Mouse (Mus musculus): ENCODE measurements at regions not wholly inside any gene's neighbourhood (a gene's known extent, or its start where the extent isn't known, plus 50 kb on each side); places are given as distances from the start of the nearest gene placed in this dataset.

DNA sequence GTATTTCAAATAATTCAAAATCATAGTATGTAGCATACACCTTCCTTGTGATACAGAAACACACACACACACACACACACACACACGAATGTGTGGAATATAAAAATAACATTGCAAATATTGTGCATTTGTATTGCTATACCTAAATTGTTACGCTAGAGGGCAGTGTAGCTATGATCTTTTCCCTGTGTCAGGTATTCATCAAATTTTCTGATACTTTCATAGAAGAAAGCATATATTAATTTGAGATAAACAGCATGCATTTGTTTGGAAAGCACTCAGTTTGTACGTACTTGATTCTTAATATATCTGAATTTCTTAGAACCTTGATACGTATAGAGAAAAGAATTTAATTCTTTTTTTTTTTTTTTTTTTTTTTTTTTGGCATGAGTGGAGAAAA lies 1700.9 kb upstream of the Sel1l start:
- H3K27me3 ChIP-seq (replicated peaks), result no peaks in the 10 kb centered on the region
- H3K36me3 ChIP-seq (replicated peaks), result no peaks in the 10 kb centered on the region
- no peaks in the 10 kb centered on the region for H3K4me1 ChIP-seq
- no peak overlapping the region for H3K27ac ChIP-seq
- no peak overlapping the region for H3K9ac ChIP-seq
- ATAC-seq (replicated peaks), result no peak
- WGBS, result 30% methylated on average over 4 of the region's 4 CpGs
- H3K9me3 ChIP-seq, result no peaks in the 10 kb centered on the region
- H3K4me3 ChIP-seq, result no peak overlapping the region
- no peak overlapping the region for H3K4me2 ChIP-seq

GRCm38 (mm10) chr12:93523465-93523864 lies 1674.5 kb upstream of the Sel1l start:
- H3K27me3 ChIP-seq (replicated peaks), result no peaks in the 10 kb centered on the region
- H3K9ac ChIP-seq, result no peak overlapping the region
- no peak for ATAC-seq (replicated peaks)
- no peak overlapping the region for H3K4me2 ChIP-seq
- H3K27ac ChIP-seq, result no peak overlapping the region
- no peak overlapping the region for H3K4me3 ChIP-seq
- no peaks in the 10 kb centered on the region for H3K36me3 ChIP-seq (replicated peaks)
- no peaks in the 10 kb centered on the region for H3K4me1 ChIP-seq
- WGBS, result 84% methylated on average over 2 of the region's 2 CpGs
- H3K9me3 ChIP-seq, result no peaks in the 10 kb centered on the region

GRCm38 (mm10) chr12:93486381-93486780 lies 1637.4 kb upstream of the Sel1l start:
- WGBS, result 85% methylated on average over 1 of the region's 1 CpGs
- Histone ChIP-seq H3K36me3 (replicated peaks) (no peaks in the 10 kb centered on the region), H3K4me2 (no peak overlapping the region), H3K27me3 (replicated peaks) (no peaks in the 10 kb centered on the region), H3K4me1 (no peaks in the 10 kb centered on the region), H3K4me3 (no peak overlapping the region), H3K27ac (no peak overlapping the region), H3K9me3 (no peaks in the 10 kb centered on the region), H3K9ac (no peak overlapping the region)
- no peak for ATAC-seq (replicated peaks)

- Histone ChIP-seq H3K9me3 (no peaks in the 10 kb centered on the region), H3K36me3 (replicated peaks) (no peaks in the 10 kb centered on the region), H3K4me3 (no peak overlapping the region), H3K9ac (no peak overlapping the region), H3K4me2 (no peak overlapping the region), H3K27me3 (replicated peaks) (no peaks in the 10 kb centered on the region), H3K4me1 (no peaks in the 10 kb centered on the region), H3K27ac (no peak overlapping the region)
- no peak for ATAC-seq (replicated peaks)
These were observed 1613.1 kb upstream of the Sel1l start for GRCm38 (mm10) chr12:93462106-93462505.

- H3K27ac ChIP-seq, result no peak overlapping the region
- ATAC-seq (replicated peaks), result no peak
- no peak overlapping the region for H3K9ac ChIP-seq
- 96% methylated on average over 2 of the region's 2 CpGs for WGBS
- H3K27me3 ChIP-seq (replicated peaks), result no peaks in the 10 kb centered on the region
- no peaks in the 10 kb centered on the region for H3K9me3 ChIP-seq
- no peak overlapping the region for H3K4me2 ChIP-seq
- H3K4me3 ChIP-seq, result no peak overlapping the region
- H3K4me1 ChIP-seq, result no peaks in the 10 kb centered on the region
- no peaks in the 10 kb centered on the region for H3K36me3 ChIP-seq (replicated peaks)
These were observed 1600.5 kb upstream of the Sel1l start for GRCm38 (mm10) chr12:93449436-93449835.

DNA sequence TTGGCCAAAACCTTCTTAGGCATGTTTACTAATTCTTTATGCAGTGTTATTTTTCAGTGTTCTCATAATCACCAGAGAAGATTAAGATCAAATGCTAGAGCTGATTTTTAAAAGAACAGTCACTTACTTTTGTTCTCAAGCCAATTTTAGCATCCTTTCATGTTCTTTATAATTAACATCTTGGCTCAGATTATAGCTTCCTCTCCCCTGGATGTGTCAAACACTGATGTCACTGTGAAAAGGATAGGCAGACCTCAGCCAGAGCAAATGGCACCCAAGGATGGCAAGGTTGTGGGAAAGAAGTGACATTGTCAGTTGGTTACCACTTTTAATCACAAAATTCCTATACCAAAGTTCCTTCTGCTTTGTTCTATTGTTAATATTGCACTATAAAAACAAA lies 1580.3 kb upstream of the Sel1l start:
- Histone ChIP-seq H3K4me2 (no peak overlapping the region), H3K4me1 (no peaks in the 10 kb centered on the region), H3K9ac (no peak overlapping the region), H3K9me3 (no peaks in the 10 kb centered on the region), H3K27ac (no peak overlapping the region), H3K27me3 (replicated peaks) (no peaks in the 10 kb centered on the region), H3K4me3 (no peak overlapping the region), H3K36me3 (replicated peaks) (no peaks in the 10 kb centered on the region)
- no peak for ATAC-seq (replicated peaks)

DNA sequence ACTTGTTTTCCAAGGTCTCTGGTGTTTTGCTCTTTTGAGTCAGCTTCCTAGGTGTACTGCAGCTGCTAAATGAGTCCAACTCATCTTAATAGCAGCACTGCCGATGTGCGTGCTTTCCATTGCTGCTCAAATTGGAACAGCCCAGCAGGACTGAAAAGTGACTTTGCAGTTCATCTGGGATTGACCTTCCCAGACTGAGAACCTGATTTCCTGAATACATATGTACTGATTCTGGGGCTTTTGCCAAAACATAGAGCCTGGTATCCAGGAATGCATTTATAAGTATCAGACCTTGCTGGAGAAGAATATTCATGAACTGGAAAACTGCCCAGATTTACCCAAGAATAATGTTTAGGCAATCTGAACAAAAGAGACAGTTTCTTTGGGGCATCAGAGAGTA lies 1579.0 kb upstream of the Sel1l start:
- H3K4me2 ChIP-seq, result no peak overlapping the region
- WGBS, result 77% methylated on average over 2 of the region's 2 CpGs
- ATAC-seq (replicated peaks), result no peak

GRCm38 (mm10) chr12:93416381-93416780 lies 1567.4 kb upstream of the Sel1l start:
- Histone ChIP-seq H3K9me3 (no peaks in the 10 kb centered on the region), H3K4me1 (0 out of 2 replicates have a peak, but pooled peaks cover 3% of the 10 kb centered on the region), H3K4me2 (no peak overlapping the region), H3K9ac (no peak overlapping the region), H3K36me3 (replicated peaks) (no peaks in the 10 kb centered on the region), H3K4me3 (no peak overlapping the region), H3K27me3 (replicated peaks) (no peaks in the 10 kb centered on the region), H3K27ac (no peak overlapping the region)
- ATAC-seq (replicated peaks), result no peak
- 53% methylated on average over 6 of the region's 6 CpGs for WGBS

More for the DNA sequence above, 1579.0 kb upstream of the Sel1l start:
- Histone ChIP-seq H3K27ac (no peak overlapping the region), H3K9ac (no peak overlapping the region), H3K27me3 (replicated peaks) (no peaks in the 10 kb centered on the region), H3K9me3 (no peaks in the 10 kb centered on the region), H3K36me3 (replicated peaks) (no peaks in the 10 kb centered on the region), H3K4me1 (no peaks in the 10 kb centered on the region), H3K4me3 (no peak overlapping the region)

DNA sequence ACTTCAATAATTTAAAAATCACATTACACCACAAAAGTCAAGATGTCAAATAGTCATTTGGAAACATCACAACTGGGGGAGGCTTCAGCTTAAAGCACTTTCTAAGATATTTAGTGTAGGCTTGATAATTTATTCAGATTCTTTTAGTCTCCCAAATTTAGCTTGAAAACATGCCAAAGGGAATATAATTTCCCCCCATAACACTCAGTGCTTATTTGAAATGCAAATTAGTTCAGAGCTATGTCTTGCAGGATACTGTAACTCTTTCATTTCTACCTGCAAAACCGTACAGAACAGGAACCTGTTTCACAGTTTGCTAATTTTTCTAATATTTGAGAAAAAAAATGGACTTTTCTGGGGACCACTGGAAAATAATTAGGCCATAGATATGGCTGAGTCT lies 1566.8 kb upstream of the Sel1l start:
- H3K27me3 ChIP-seq (replicated peaks), result no peaks in the 10 kb centered on the region
- no peak overlapping the region for H3K27ac ChIP-seq
- H3K4me2 ChIP-seq, result no peak overlapping the region
- H3K36me3 ChIP-seq (replicated peaks), result no peaks in the 10 kb centered on the region
- H3K4me1 ChIP-seq, result 0 out of 2 replicates have a peak, but pooled peaks cover 3% of the 10 kb centered on the region
- H3K9ac ChIP-seq, result no peak overlapping the region
- no peak overlapping the region for H3K4me3 ChIP-seq
- 45% methylated on average over 1 of the region's 1 CpGs for WGBS
- no peaks in the 10 kb centered on the region for H3K9me3 ChIP-seq
- no peak for ATAC-seq (replicated peaks)

- Histone ChIP-seq H3K27ac (no peak overlapping the region), H3K4me1 (no peaks in the 10 kb centered on the region), H3K4me3 (no peak overlapping the region), H3K9ac (no peak overlapping the region), H3K4me2 (no peak overlapping the region), H3K27me3 (replicated peaks) (no peaks in the 10 kb centered on the region), H3K9me3 (no peaks in the 10 kb centered on the region), H3K36me3 (replicated peaks) (no peaks in the 10 kb centered on the region)
- WGBS, result 39% methylated on average over 2 of the region's 2 CpGs
- no peak for ATAC-seq (replicated peaks)
These were observed 1536.6 kb upstream of the Sel1l start for GRCm38 (mm10) chr12:93385578-93385977.

DNA sequence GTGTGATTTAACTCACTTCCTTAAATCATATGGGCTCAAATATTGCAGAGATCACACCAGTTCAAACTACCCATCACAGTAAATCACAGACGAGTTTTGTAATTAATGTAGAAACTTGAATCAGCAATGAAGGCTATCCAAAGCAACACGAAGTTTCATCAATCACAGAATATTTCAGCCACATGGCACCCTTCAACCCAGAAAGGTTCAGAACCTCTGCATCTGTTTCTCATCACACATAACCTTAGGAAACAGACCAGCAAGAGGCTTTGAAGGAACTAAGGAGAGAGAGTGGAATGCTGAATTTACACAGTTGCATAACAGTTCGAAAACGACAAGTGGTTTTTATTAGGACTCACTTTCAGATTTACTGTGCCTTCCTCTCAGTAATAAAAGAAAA lies 1494.0 kb upstream of the Sel1l start:
- no peak overlapping the region for H3K27ac ChIP-seq
- no peaks in the 10 kb centered on the region for H3K9me3 ChIP-seq
- H3K27me3 ChIP-seq (replicated peaks), result no peaks in the 10 kb centered on the region
- no peak overlapping the region for H3K4me3 ChIP-seq
- WGBS, result 83% methylated on average over 4 of the region's 4 CpGs
- H3K36me3 ChIP-seq (replicated peaks), result no peaks in the 10 kb centered on the region
- no peaks in the 10 kb centered on the region for H3K4me1 ChIP-seq
- ATAC-seq (replicated peaks), result no peak
- no peak overlapping the region for H3K9ac ChIP-seq
- H3K4me2 ChIP-seq, result no peak overlapping the region

- Histone ChIP-seq H3K4me1 (no peaks in the 10 kb centered on the region), H3K4me2 (no peak overlapping the region), H3K36me3 (replicated peaks) (no peaks in the 10 kb centered on the region), H3K4me3 (no peak overlapping the region), H3K9ac (no peak overlapping the region), H3K27me3 (replicated peaks) (no peaks in the 10 kb centered on the region), H3K27ac (no peak overlapping the region), H3K9me3 (no peaks in the 10 kb centered on the region)
- 81% methylated on average over 4 of the region's 4 CpGs for WGBS
- no peak for ATAC-seq (replicated peaks)
These were observed 1493.6 kb upstream of the Sel1l start for GRCm38 (mm10) chr12:93342525-93342924.

- Histone ChIP-seq H3K9ac (no peak overlapping the region), H3K9me3 (no peaks in the 10 kb centered on the region), H3K4me1 (no peaks in the 10 kb centered on the region), H3K4me3 (no peak overlapping the region), H3K4me2 (no peak overlapping the region), H3K27ac (no peak overlapping the region), H3K27me3 (replicated peaks) (no peaks in the 10 kb centered on the region), H3K36me3 (replicated peaks) (no peaks in the 10 kb centered on the region)
- 92% methylated on average over 1 of the region's 1 CpGs for WGBS
- ATAC-seq (replicated peaks), result no peak
These were observed 1486.6 kb upstream of the Sel1l start for GRCm38 (mm10) chr12:93335520-93335919.

GRCm38 (mm10) chr12:93312214-93312613 lies 1463.3 kb upstream of the Sel1l start:
- Histone ChIP-seq H3K9me3 (no peaks in the 10 kb centered on the region), H3K36me3 (replicated peaks) (no peaks in the 10 kb centered on the region), H3K4me3 (no peak overlapping the region), H3K27ac (no peak overlapping the region), H3K9ac (no peak overlapping the region), H3K27me3 (replicated peaks) (no peaks in the 10 kb centered on the region), H3K4me1 (no peaks in the 10 kb centered on the region), H3K4me2 (no peak overlapping the region)
- no peak for ATAC-seq (replicated peaks)
